Mouse (Mus musculus) hindbrain, embryonic 16.5 days (tissue): ENCODE measurements at regions not wholly inside any gene's neighbourhood (a gene's known extent, or its start where the extent isn't known, plus 50 kb on each side); places are given as distances from the start of the nearest gene placed in this dataset.
"Not testable (repeated sequence)": the region's sequence is repeated elsewhere in the genome, so short reads cannot be mapped to it uniquely, and the experiment has no call there.

Experiments used
- ATAC-seq: fragments of 200-750 bp; cut with Nextera tagmentation; 2 replicates; pipeline ENCODE4 v1.8.0; 2017; ENCODE audit warnings: moderate TSS enrichment, moderate library complexity
- H3K27ac ChIP-seq: fragments of 300-500 bp; sonication (generic); 2 replicates; pipeline ENCODE4 v1.5.1; 2014; ENCODE audit warnings: low read depth, mild to moderate bottlenecking, control low read depth, low read length, moderate library complexity
- H3K27me3 ChIP-seq: fragments of 300-500 bp; sonication (generic); replicated peaks from 2 replicates; pipeline ENCODE4 v1.6.1; 2014; ENCODE audit warnings: low read length; ENCODE audit not compliant: control insufficient read depth, insufficient read depth
- H3K36me3 ChIP-seq: fragments of 300-500 bp; sonication (generic); 2 replicates; pipeline ENCODE4 v1.6.1; 2014; ENCODE audit warnings: mild to moderate bottlenecking, low read length, moderate library complexity, mixed read lengths; ENCODE audit not compliant: control insufficient read depth, insufficient read depth
- H3K4me1 ChIP-seq: fragments of 300-500 bp; sonication (generic); 2 replicates; pipeline ENCODE4 v1.6.1; 2014; ENCODE audit warnings: low read depth, low read length; ENCODE audit not compliant: control insufficient read depth, insufficient read depth
- H3K4me2 ChIP-seq: fragments of 300-500 bp; sonication (generic); 2 replicates; pipeline ENCODE4 v1.6.1; 2014; ENCODE audit warnings: mild to moderate bottlenecking, low read length, control low read depth, moderate library complexity
- H3K4me3 ChIP-seq: fragments of 300-500 bp; sonication (generic); 2 replicates; pipeline ENCODE4 v1.5.1; 2014; ENCODE audit warnings: mild to moderate bottlenecking, low read length, control low read depth, moderate library complexity
- H3K9ac ChIP-seq: fragments of 300-500 bp; sonication (generic); 2 replicates; pipeline ENCODE4 v1.6.1; 2014; ENCODE audit warnings: low read depth, mild to moderate bottlenecking, control low read depth, low read length, moderate library complexity
- H3K9me3 ChIP-seq: fragments of 300-500 bp; sonication (generic); 2 replicates; pipeline ENCODE4 v1.6.1; 2014; ENCODE audit warnings: mild to moderate bottlenecking, low read length, moderate library complexity; ENCODE audit not compliant: control insufficient read depth
- WGBS: fragments of 180-500 bp; shearing (Covaris S2); extraction: QIAGEN DNeasy Blood & Tissue Kit; methylation state at CpG from one replicate; pipeline ENCODE4 v1.1.7; 2014; 5-methylcytosine and 5-hydroxymethylcytosine counted together

DNA sequence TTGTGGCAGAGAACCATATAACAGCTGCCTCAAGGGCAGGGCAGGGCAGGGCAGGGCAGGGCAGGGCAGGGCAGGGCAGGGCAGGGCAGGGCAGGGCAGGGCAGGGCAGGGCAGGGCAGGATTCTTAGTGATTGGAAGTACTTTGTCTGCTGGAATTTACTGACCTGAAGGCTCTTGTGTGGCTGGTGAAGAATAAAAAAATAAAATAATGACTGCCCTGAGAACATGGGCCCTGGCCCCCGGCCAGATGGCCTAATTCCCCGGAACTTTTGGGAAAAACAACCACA is 169.3 kb downstream of the Qk start:
- ATAC-seq, H3K4me2 ChIP-seq, H3K27me3 ChIP-seq, H3K4me1 ChIP-seq, H3K36me3 ChIP-seq, H3K9ac ChIP-seq, H3K4me3 ChIP-seq, H3K27ac ChIP-seq, H3K9me3 ChIP-seq: not testable (repeated sequence)
- WGBS = 61% methylated on average over 2 of the region's 2 CpGs

DNA sequence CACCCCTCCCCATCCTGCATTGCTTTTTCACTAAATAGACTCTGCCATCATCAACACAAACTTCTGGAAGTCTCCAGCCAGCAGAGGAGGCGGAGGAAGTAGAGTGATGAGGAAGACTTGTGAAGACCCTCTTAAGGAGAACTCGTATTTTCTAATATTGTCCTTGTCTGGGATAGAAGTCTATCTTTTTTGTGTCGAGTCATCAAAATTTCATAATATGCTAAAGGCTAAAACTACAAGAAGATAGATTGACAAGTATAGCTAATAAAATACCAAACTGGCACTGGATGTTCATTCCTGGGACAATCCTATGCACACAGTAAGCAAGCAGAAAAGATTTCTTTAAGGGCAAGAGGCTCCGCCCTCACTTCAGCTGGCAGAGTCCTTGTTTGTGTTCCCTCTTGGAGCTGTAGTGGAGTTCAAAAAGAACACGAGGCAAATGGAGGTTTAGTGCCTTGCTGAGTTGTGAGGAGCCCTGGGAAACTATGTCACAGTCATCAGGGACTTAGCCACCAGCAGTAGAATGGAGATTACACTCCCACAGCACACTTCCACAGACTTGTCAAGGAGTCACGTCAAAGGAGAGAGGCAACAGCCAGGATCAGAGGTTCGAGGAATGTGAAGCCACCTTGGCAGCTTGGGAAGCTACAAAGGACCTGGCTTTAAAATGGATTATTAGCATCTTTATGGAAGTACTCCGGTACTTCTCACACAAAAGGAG is 169.8 kb downstream of the Qk start:
- Histone ChIP-seq H3K4me1 (no peaks in the 10 kb centered on the region), H3K27me3 (no peaks in the 10 kb centered on the region), H3K9ac (no peak overlapping the region), H3K4me3 (no peak overlapping the region), H3K4me2 (no peak overlapping the region), H3K9me3 (no peaks in the 10 kb centered on the region), H3K27ac (no peak overlapping the region), H3K36me3 (no peaks in the 10 kb centered on the region)
- ATAC-seq = no peak
- WGBS = 69% methylated on average over 8 of the region's 8 CpGs

DNA sequence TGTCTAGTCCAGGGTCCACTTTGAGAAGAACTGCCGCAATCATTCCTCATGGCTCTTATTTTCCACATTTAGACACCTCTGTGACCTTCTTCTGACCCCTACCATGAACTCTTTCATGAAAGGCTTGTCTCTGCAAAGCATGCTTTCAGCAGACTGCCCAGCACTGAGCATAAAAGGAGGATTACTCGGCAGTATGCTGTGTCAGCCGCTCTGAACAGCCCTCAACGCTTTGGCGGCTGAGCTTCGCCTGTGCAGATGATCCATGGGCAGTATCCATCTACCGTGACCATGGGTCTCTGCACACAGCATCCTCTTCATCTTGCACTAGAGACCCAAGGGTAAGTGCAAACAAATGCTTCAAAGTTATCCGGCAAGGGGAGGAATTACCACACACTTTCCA is 172.5 kb downstream of the Qk start:
- H3K9me3 ChIP-seq = 0 out of 2 replicates have a peak, but pooled peaks cover 2% of the 10 kb centered on the region
- 28% methylated on average over 8 of the region's 8 CpGs for WGBS
- no peak overlapping the region for H3K4me2 ChIP-seq
- H3K36me3 ChIP-seq = no peaks in the 10 kb centered on the region
- peak overlapping the region; percentile 8; the same call in 1 of the 2 replicates for H3K9ac ChIP-seq
- H3K27me3 ChIP-seq = no peaks in the 10 kb centered on the region
- H3K4me1 ChIP-seq = no peaks in the 10 kb centered on the region
- H3K27ac ChIP-seq = no peak overlapping the region
- H3K4me3 ChIP-seq = no peak overlapping the region
- ATAC-seq = no peak

DNA sequence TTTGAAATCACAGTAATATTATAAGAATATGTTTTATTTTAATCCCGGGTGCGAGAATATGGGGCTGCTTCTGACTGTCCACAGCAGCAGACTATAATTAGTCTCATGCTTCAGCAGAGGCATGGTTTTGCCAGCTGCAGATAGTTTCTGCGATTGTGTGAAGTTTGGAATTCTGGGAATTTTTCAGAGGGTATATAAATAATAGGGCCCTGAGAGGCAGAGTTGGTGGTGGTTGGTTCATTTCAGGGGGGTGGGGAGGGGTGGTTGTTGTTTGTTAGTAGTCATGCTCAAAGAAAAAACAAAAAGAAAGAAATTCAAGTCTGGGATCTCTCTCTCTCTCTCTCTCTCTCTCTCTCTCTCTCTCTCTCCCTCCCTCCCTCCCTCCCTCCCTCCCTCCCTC is 173.1 kb downstream of the Qk start:
- ATAC-seq = no peak
- Histone ChIP-seq H3K4me3 (no peak overlapping the region), H3K4me2 (no peak overlapping the region), H3K27me3 (no peaks in the 10 kb centered on the region), H3K9ac (no peak overlapping the region), H3K27ac (no peak overlapping the region), H3K36me3 (no peaks in the 10 kb centered on the region), H3K4me1 (no peaks in the 10 kb centered on the region), H3K9me3 (0 out of 2 replicates have a peak, but pooled peaks cover 2% of the 10 kb centered on the region)
- WGBS = 83% methylated on average over 3 of the region's 3 CpGs

DNA sequence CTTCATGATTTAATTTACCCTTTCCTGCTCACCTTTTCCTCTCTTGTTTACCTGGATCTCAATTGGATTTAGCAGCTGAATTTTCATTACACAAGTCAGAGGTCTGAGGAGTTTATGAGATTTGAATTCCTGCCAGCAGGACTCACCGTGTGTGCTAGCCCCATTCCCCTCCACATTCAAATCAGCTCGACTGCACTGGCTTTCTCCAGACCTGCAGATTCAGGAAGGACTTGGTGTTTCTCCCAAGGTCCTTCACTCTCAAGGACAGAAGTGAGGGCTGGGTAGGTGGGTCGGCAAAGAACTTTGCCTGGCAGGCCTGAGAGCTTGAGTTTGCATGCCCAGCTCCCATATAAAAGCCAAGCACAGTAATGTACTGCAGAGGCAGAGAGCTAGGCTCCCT is 180.8 kb downstream of the Qk start:
- Histone ChIP-seq H3K27me3 (no peaks in the 10 kb centered on the region), H3K9me3 (0 out of 2 replicates have a peak, but pooled peaks cover 4% of the 10 kb centered on the region), H3K4me1 (no peaks in the 10 kb centered on the region), H3K36me3 (no peaks in the 10 kb centered on the region), H3K4me3 (no peak overlapping the region), H3K27ac (no peak overlapping the region), H3K9ac (no peak overlapping the region), H3K4me2 (no peak overlapping the region)
- no peak for ATAC-seq
- 53% methylated on average over 3 of the region's 3 CpGs for WGBS

DNA sequence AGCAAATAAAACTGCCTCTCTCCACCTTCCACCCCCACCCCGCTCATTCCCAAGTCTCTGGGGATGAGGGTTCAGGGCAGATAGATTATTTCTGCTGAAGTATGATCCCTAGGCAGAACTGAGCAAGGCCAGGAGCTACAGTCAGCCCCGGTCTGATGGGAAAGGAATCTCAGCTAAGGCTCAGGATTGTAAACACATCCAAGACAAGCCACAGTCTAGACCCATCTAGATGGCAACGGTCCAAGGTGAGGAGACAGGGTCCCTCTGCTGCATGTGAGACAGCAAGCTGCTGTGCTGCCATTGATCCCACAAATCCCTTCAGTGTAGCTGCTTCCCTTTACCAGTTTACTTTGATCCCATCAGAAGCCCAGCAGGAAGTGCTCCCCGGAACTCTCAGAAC is 181.3 kb downstream of the Qk start:
- H3K4me2 ChIP-seq = no peak overlapping the region
- H3K9me3 ChIP-seq = 0 out of 2 replicates have a peak, but pooled peaks cover 4% of the 10 kb centered on the region
- H3K36me3 ChIP-seq = no peaks in the 10 kb centered on the region
- no peak overlapping the region for H3K27ac ChIP-seq
- ATAC-seq = no peak
- no peak overlapping the region for H3K4me3 ChIP-seq
- no peaks in the 10 kb centered on the region for H3K27me3 ChIP-seq
- H3K9ac ChIP-seq = no peak overlapping the region
- WGBS = 71% methylated on average over 4 of the region's 4 CpGs
- H3K4me1 ChIP-seq = no peaks in the 10 kb centered on the region

DNA sequence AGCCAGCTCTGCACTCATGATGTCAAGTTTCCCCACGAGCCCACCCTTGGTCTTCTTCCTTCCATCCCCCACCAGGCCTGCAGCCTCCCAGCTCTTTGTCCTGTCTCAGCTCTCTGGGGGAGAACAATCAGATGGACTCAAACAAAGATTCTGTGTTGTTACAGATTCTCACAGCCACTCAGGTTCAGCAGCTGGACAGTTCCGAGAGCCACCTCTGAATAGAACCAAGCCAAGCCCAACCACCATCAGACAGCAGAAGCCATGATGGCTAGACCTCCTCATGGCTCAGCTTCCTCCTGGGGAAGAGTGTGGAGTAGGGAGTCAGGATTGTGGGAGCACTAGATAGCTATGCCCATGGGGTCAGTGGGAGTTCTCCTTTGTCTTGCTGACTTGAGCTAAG is 184.5 kb downstream of the Qk start:
- no peak overlapping the region for H3K9ac ChIP-seq
- no peak overlapping the region for H3K27ac ChIP-seq

DNA sequence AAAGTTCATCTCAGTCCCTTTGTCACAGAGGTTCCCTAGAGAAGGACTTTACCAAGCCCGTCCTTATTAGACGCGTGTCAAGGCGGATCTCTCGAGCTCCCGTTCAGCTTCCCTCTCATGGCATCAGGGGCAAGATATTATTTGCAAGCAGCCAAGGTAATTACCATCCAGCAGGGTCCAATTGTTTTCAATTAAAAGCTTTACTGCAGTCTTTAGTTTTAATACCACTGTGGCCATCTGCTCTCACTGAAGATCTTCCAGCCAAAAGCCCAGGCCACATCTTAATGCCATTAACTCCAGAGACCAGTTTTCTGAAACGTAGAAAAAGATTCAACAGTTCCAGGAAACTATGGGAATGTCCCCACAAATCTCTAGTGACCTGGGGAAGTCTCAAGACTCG is 191.1 kb downstream of the Qk start:
- no peak for ATAC-seq
- Histone ChIP-seq H3K9me3 (no peaks in the 10 kb centered on the region), H3K27me3 (no peaks in the 10 kb centered on the region), H3K4me2 (no peak overlapping the region), H3K27ac (no peak overlapping the region), H3K4me3 (no peak overlapping the region), H3K9ac (no peak overlapping the region), H3K36me3 (no peaks in the 10 kb centered on the region), H3K4me1 (no peaks in the 10 kb centered on the region)
- WGBS = 31% methylated on average over 8 of the region's 8 CpGs

More for the DNA sequence above, 184.5 kb downstream of the Qk start:
- 74% methylated on average over 2 of the region's 2 CpGs for WGBS
- no peaks in the 10 kb centered on the region for H3K9me3 ChIP-seq
- no peaks in the 10 kb centered on the region for H3K4me1 ChIP-seq
- ATAC-seq = no peak
- no peak overlapping the region for H3K4me3 ChIP-seq
- no peaks in the 10 kb centered on the region for H3K36me3 ChIP-seq
- H3K27me3 ChIP-seq = no peaks in the 10 kb centered on the region
- no peak overlapping the region for H3K4me2 ChIP-seq

DNA sequence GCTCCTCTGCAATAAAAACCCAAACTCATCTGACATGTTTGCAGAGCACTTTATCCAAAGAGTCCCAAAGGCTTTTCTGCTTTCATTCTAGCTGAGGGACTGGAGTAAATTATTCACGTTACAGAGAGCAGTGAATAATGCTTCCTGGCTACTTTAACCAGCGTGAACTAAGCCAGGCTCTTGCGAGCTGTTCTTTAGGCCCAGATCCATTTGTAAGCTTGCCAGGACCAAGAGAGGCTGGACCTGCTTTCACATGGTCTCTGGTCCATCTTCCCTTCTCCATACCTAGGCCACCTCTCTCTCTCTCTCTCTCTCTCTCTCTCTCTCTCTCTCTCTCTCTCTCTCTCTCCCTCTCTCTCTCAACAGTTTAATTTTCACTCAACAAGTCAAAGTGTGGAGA is 197.2 kb downstream of the Qk start:
- Histone ChIP-seq H3K9ac (no peak overlapping the region), H3K27me3 (no peaks in the 10 kb centered on the region), H3K9me3 (no peaks in the 10 kb centered on the region), H3K36me3 (no peaks in the 10 kb centered on the region), H3K4me3 (no peak overlapping the region), H3K27ac (no peak overlapping the region), H3K4me1 (no peaks in the 10 kb centered on the region), H3K4me2 (no peak overlapping the region)
- no peak for ATAC-seq
- WGBS = 40% methylated on average over 3 of the region's 3 CpGs

DNA sequence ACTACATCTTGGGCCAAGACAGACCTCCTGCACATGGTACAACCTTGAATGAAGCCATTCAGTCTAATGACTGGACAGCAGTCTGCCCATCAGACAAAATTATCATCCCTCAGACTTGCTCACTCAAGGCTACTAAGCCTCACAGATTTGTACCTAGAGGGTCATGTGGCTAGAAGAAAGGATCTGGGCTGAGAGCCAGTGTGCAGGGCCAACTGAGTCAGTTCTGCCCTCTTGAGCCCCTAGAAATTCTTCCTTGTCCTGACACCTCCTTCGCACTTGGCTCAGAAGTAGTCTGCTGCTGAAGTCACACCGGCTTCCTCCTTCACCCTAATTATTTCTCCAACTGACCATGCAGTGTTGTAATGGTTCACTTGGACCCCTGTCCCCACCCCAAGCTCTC is 207.5 kb downstream of the Qk start:
- Histone ChIP-seq H3K36me3 (no peaks in the 10 kb centered on the region), H3K27me3 (no peaks in the 10 kb centered on the region), H3K4me2 (no peak overlapping the region), H3K27ac (no peak overlapping the region), H3K9ac (no peak overlapping the region), H3K4me1 (no peaks in the 10 kb centered on the region), H3K9me3 (peaks cover 2% of the 10 kb centered on the region; the same call in 1 of the 2 replicates), H3K4me3 (no peak overlapping the region)
- ATAC-seq = no peak
- WGBS = 90% methylated on average over 2 of the region's 2 CpGs
